Mouse (Mus musculus) CH12.LX (cell line): ENCODE measurements around the gene Ap1m2. TPM values are rescaled to one million over a fixed set of nuclear protein-coding genes. Genes with fewer than 3 reads are reported as not detected.

ENCODE experiments used
- DNase-seq: peaks from one replicate; pipeline ENCODE4 v3.0.0-alpha.2; 2013; ENCODE audit errors: extremely low read depth
- H3K27ac ChIP-seq: 2 replicates; pipeline ENCODE4 v1.5.1; 2012; ENCODE audit warnings: low read depth, mild to moderate bottlenecking, control low read depth, moderate library complexity; ENCODE audit not compliant: insufficient read depth
- H3K27me3 ChIP-seq: replicated peaks from 2 replicates; pipeline ENCODE3; 2012; ENCODE audit warnings: inconsistent platforms
- H3K36me3 ChIP-seq, 2 experiments: replicated peaks in 1 of 2; 2 replicates each; pipeline versions ENCODE3 to v1.6.1; 2012; ENCODE audit warnings: inconsistent platforms in 1 of 2, low read length in 1 of 2, mild to moderate bottlenecking in 1 of 2, mixed read lengths in 1 of 2, moderate library complexity in 1 of 2; ENCODE audit not compliant: control insufficient read depth in 1 of 2, insufficient read depth in 1 of 2
- H3K4me1 ChIP-seq, 2 experiments: 2 replicates each; pipeline ENCODE4 v1.6.1; 2012; ENCODE audit warnings: inconsistent platforms in 1 of 2, moderate library complexity in 1 of 2; ENCODE audit not compliant: insufficient read depth in 2 of 2, control insufficient read depth in 1 of 2
- H3K4me2 ChIP-seq: 2 replicates; pipeline ENCODE4 v1.6.1; 2012; ENCODE audit warnings: low read depth, mild to moderate bottlenecking, control low read depth; ENCODE audit not compliant: poor library complexity, insufficient read depth, severe bottlenecking
- H3K4me3 ChIP-seq, 3 experiments: fragments of 150-350 bp in 1 of 3; sonication (generic) in 1 of 3; replicated peaks in 1 of 3; 2 replicates each; pipeline versions ENCODE3 to v1.5.1; 2011 to 2012; ENCODE audit warnings: low read depth in 2 of 3, low read length in 2 of 3, mild to moderate bottlenecking in 2 of 3, moderate library complexity in 2 of 3, control low read depth in 1 of 3, improper control_type of control experiment in 1 of 3, inconsistent platforms in 1 of 3, mixed read lengths in 1 of 3; ENCODE audit not compliant: poor library complexity in 1 of 3
- H3K79me2 ChIP-seq: replicated peaks from 2 replicates; pipeline ENCODE4 v1.6.1; 2012; ENCODE audit warnings: mild to moderate bottlenecking, moderate library complexity; ENCODE audit not compliant: control insufficient read depth, poor library complexity, insufficient read depth, severe bottlenecking; ENCODE audit errors: extremely low read depth
- H3K9ac ChIP-seq: 2 replicates; pipeline ENCODE4 v1.6.1; 2012; ENCODE audit warnings: low read depth, mild to moderate bottlenecking, control low read depth, moderate library complexity; ENCODE audit not compliant: insufficient read depth
- H3K9me3 ChIP-seq: replicated peaks from 2 replicates; pipeline ENCODE3; 2012; ENCODE audit warnings: low read length, inconsistent platforms, mixed read lengths
- BHLHE40 ChIP-seq: IDR thresholded peaks from 2 replicates; pipeline ENCODE4 v1.6.1; 2011; ENCODE audit warnings: mild to moderate bottlenecking, low read depth, low read length, improper control_type of control experiment
- CHD1 ChIP-seq: IDR thresholded peaks from 2 replicates; pipeline ENCODE4 v1.6.1; 2012; ENCODE audit warnings: low read depth, low read length, improper control_type of control experiment, inconsistent platforms
- CHD2 ChIP-seq: IDR thresholded peaks from 2 replicates; pipeline ENCODE4 v1.6.1; 2011; ENCODE audit warnings: low read length, improper control_type of control experiment
- CTCF ChIP-seq, 2 experiments: IDR thresholded peaks in 1 of 2; conservative IDR thresholded peaks in 1 of 2; 2 replicates each; pipeline ENCODE4 v1.5.1; 2011 to 2012; ENCODE audit warnings: low read depth in 2 of 2, low read length in 2 of 2, improper control_type of control experiment in 1 of 2, inconsistent platforms in 1 of 2, mild to moderate bottlenecking in 1 of 2, moderate library complexity in 1 of 2
- E2F4 ChIP-seq: IDR thresholded peaks from 2 replicates; pipeline ENCODE4 v1.6.1; 2011; ENCODE audit warnings: low read depth, low read length, improper control_type of control experiment; ENCODE audit not compliant: insufficient replicate concordance
- ELF1 ChIP-seq: IDR thresholded peaks from 2 replicates; pipeline ENCODE4 v1.6.1; 2014; ENCODE audit warnings: low read depth, mild to moderate bottlenecking, inconsistent platforms, low read length, improper control_type of control experiment
- EP300 ChIP-seq: IDR thresholded peaks from 2 replicates; pipeline ENCODE4 v1.6.1; 2011; ENCODE audit warnings: low read length, improper control_type of control experiment
- ETS1 ChIP-seq: conservative IDR thresholded peaks from 2 replicates; pipeline ENCODE4 v1.6.1; 2012; ENCODE audit warnings: low read depth, mild to moderate bottlenecking, inconsistent platforms, low read length, improper control_type of control experiment, moderate library complexity
- GABPA ChIP-seq: IDR thresholded peaks from 2 replicates; pipeline ENCODE4 v1.6.1; 2012; ENCODE audit warnings: low read depth, low read length, improper control_type of control experiment, inconsistent platforms; ENCODE audit not compliant: insufficient replicate concordance
- HCFC1 ChIP-seq: IDR thresholded peaks from 2 replicates; pipeline ENCODE4 v1.6.1; 2012; ENCODE audit warnings: low read depth, mild to moderate bottlenecking, inconsistent platforms, low read length, improper control_type of control experiment
- IRF4 ChIP-seq: IDR thresholded peaks from 2 replicates; pipeline ENCODE4 v1.6.1; 2014; ENCODE audit warnings: low read depth, mild to moderate bottlenecking, inconsistent platforms, low read length, improper control_type of control experiment
- JUN ChIP-seq: IDR thresholded peaks from 2 replicates; pipeline ENCODE4 v1.6.1; 2011; ENCODE audit warnings: low read depth, mild to moderate bottlenecking, low read length, improper control_type of control experiment, moderate library complexity; ENCODE audit not compliant: insufficient read depth
- JUND ChIP-seq: conservative IDR thresholded peaks from 2 replicates; pipeline ENCODE4 v1.6.1; 2011; ENCODE audit warnings: low read depth, low read length, improper control_type of control experiment
- KAT2A ChIP-seq: IDR thresholded peaks from 2 replicates; pipeline ENCODE4 v1.6.1; 2012; ENCODE audit warnings: low read length, improper control_type of control experiment, inconsistent platforms; ENCODE audit not compliant: insufficient replicate concordance
- MAFK ChIP-seq: IDR thresholded peaks from 2 replicates; pipeline ENCODE4 v1.6.1; 2011; ENCODE audit warnings: low read length, improper control_type of control experiment; ENCODE audit not compliant: insufficient replicate concordance
- MAX ChIP-seq: IDR thresholded peaks from 2 replicates; pipeline ENCODE4 v1.6.1; 2011; ENCODE audit warnings: low read length, improper control_type of control experiment
- MAZ ChIP-seq: IDR thresholded peaks from 2 replicates; pipeline ENCODE4 v1.6.1; 2012; ENCODE audit warnings: low read depth, mild to moderate bottlenecking, inconsistent platforms, low read length, improper control_type of control experiment, moderate library complexity
- MEF2A ChIP-seq: IDR thresholded peaks from 2 replicates; pipeline ENCODE4 v1.6.1; 2014; ENCODE audit warnings: low read depth, mild to moderate bottlenecking, inconsistent platforms, low read length, improper control_type of control experiment, borderline replicate concordance
- MXI1 ChIP-seq: IDR thresholded peaks from 2 replicates; pipeline ENCODE4 v1.6.1; 2011; ENCODE audit warnings: mild to moderate bottlenecking, low read depth, low read length, improper control_type of control experiment
- MYC ChIP-seq: IDR thresholded peaks from 2 replicates; pipeline ENCODE4 v1.6.1; 2011; ENCODE audit warnings: low read depth, mild to moderate bottlenecking, improper control_type of control experiment, low read length
- NELFE ChIP-seq: IDR thresholded peaks from 2 replicates; pipeline ENCODE4 v1.6.1; 2011; ENCODE audit warnings: low read depth, low read length, improper control_type of control experiment
- NRF1 ChIP-seq: IDR thresholded peaks from 2 replicates; pipeline ENCODE4 v1.6.1; 2014; ENCODE audit warnings: low read depth, mild to moderate bottlenecking, inconsistent platforms, low read length, improper control_type of control experiment, moderate library complexity
- PAX5 ChIP-seq: IDR thresholded peaks from 2 replicates; pipeline ENCODE4 v1.6.1; 2012; ENCODE audit warnings: low read length, inconsistent platforms, mixed read lengths
- POLR2A ChIP-seq: IDR thresholded peaks from 2 replicates; pipeline ENCODE4 v1.6.1; 2011; ENCODE audit warnings: low read depth, mild to moderate bottlenecking, improper control_type of control experiment, low read length
- POLR2AphosphoS2 ChIP-seq: IDR thresholded peaks from 2 replicates; pipeline ENCODE4 v1.6.1; 2011; ENCODE audit warnings: low read depth, low read length, improper control_type of control experiment
- RAD21 ChIP-seq: IDR thresholded peaks from 2 replicates; pipeline ENCODE4 v1.6.1; 2011; ENCODE audit warnings: low read depth, mild to moderate bottlenecking, low read length, improper control_type of control experiment, moderate library complexity
- RCOR1 ChIP-seq: conservative IDR thresholded peaks from 2 replicates; pipeline ENCODE4 v1.6.1; 2012; ENCODE audit warnings: low read depth, mild to moderate bottlenecking, inconsistent platforms, low read length, improper control_type of control experiment
- SIN3A ChIP-seq: IDR thresholded peaks from 2 replicates; pipeline ENCODE4 v1.6.1; 2012; ENCODE audit warnings: low read length, improper control_type of control experiment, inconsistent platforms
- SMC3 ChIP-seq: IDR thresholded peaks from 2 replicates; pipeline ENCODE4 v1.6.1; 2011; ENCODE audit warnings: low read depth, low read length, improper control_type of control experiment
- TBP ChIP-seq: conservative IDR thresholded peaks from 2 replicates; pipeline ENCODE4 v1.6.1; 2011; ENCODE audit warnings: low read depth, low read length, improper control_type of control experiment
- TCF12 ChIP-seq: IDR thresholded peaks from 2 replicates; pipeline ENCODE4 v1.6.1; 2014; ENCODE audit warnings: low read depth, mild to moderate bottlenecking, inconsistent platforms, low read length, improper control_type of control experiment
- UBTF ChIP-seq: IDR thresholded peaks from 2 replicates; pipeline ENCODE4 v1.6.1; 2012; ENCODE audit warnings: low read depth, mild to moderate bottlenecking, inconsistent platforms, low read length, improper control_type of control experiment, moderate library complexity
- USF1 ChIP-seq: IDR thresholded peaks from 2 replicates; pipeline ENCODE4 v1.6.1; 2014; ENCODE audit warnings: low read depth, mild to moderate bottlenecking, inconsistent platforms, low read length, improper control_type of control experiment
- USF2 ChIP-seq: conservative IDR thresholded peaks from 2 replicates; pipeline ENCODE4 v1.6.1; 2011; ENCODE audit warnings: low read depth, low read length, improper control_type of control experiment
- ZC3H11A ChIP-seq: IDR thresholded peaks from 2 replicates; pipeline ENCODE4 v1.6.1; 2012; ENCODE audit warnings: low read depth, mild to moderate bottlenecking, inconsistent platforms, low read length, improper control_type of control experiment
- ZKSCAN1 ChIP-seq: IDR thresholded peaks from 2 replicates; pipeline ENCODE4 v1.6.1; 2012; ENCODE audit warnings: low read depth, inconsistent platforms, low read length, improper control_type of control experiment, borderline replicate concordance
- ZMIZ1 ChIP-seq: IDR thresholded peaks from 2 replicates; pipeline ENCODE4 v1.6.1; 2012; ENCODE audit warnings: low read depth, mild to moderate bottlenecking, inconsistent platforms, low read length, improper control_type of control experiment
- ZNF384 ChIP-seq: IDR thresholded peaks from 2 replicates; pipeline ENCODE4 v1.6.1; 2012; ENCODE audit warnings: low read depth, low read length, improper control_type of control experiment, inconsistent platforms
- dilution Hi-C: fragments of 300-500 bp; cut with MboI; formaldehyde crosslinking; loops from 2 replicates; pipeline ENCODE4 v1.14.3; 2020; ENCODE audit warnings: low sequenced_read_pairs; ENCODE audit not compliant: extremely low pct_unique_long_range_greater_than_20kb, extremely low pct_ligation_motif_present
- in situ Hi-C: fragments of 300-500 bp; cut with MboI; formaldehyde crosslinking; loops from 3 replicates; pipeline ENCODE4 v1.14.3; 2019; ENCODE audit warnings: low sequenced_read_pairs, low pct_ligation_motif_present, low pct_unique_long_range_greater_than_20kb, mixed read lengths
- polyA plus RNA-seq: library from polyadenylated mRNA; unstranded; fragments of >175 nt; gene quantifications from 2 replicates; pipeline ENCODE4 v1.2.1, GENCODE M21; 2012; ENCODE audit warnings: low read depth; ENCODE audit not compliant: insufficient read length
- total RNA-seq, 2 experiments: library from RNA; depleted of rRNA; stranded (reverse); fragments of 300-350 nt in 1 of 2; fragments of >200 nt in 1 of 2; gene quantifications; 2 replicates each; pipeline ENCODE4 v1.2.3; 2012 to 2014

Ap1m2 gene
- total and polyA plus RNA-seq, 3 experiments: 0.51 to 2.6 (median 0.51) TPM

DNA sequence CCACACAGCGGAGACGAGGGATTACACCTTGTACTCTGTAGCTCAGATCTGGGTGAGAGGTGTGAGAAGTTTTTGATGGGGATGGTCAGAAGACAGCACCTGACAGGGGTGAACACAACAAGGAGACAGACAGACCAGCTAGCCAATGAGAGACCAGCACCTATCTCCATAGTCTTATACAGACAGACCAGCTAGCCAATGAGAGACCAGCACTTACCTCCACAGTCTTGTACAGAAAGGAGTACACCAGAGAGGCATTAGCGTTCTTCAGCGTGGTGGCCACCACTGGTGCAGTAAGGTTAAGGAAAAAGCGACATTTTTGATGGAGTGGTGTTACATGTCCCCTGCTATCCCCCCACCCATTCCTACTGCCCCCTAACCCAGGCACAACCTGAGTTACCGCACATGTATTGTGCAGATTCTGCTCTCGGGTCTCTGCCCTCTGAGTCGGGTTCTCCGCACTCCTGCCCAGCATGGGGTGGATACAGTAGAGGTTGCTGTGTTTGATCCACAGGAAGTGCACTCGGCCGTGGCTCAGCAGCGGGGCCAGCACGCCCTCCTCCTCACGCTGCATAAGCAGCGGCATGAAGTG lies 2.9 kb downstream of the Ap1m2 start:
- peak; percentile 81 for DNase-seq
- dilution Hi-C loops: no loop called here
- H3K4me2 ChIP-seq: peak overlapping the region; percentile 73
- in situ Hi-C loops: no loop called here
- no peaks in the 10 kb centered on the region for H3K27me3 ChIP-seq
- no peaks in the 10 kb centered on the region for H3K79me2 ChIP-seq
- TF ChIP-seq POLR2AphosphoS2: peak; percentile 44; the same call in 1 of the 2 replicates
- TF ChIP-seq KAT2A: 0 out of 2 replicates have a peak, but pooled peaks have one; percentile 54
- no peak for TF ChIP-seq EP300
- TF ChIP-seq SIN3A: peak; percentile 74
- TF ChIP-seq MXI1: peak; percentile 83
- TF ChIP-seq ZC3H11A: no peak
- peak; percentile 56 for TF ChIP-seq NELFE
- no peak for TF ChIP-seq ZNF384
- no peak for TF ChIP-seq E2F4
- no peak for TF ChIP-seq CTCF (conservative IDR thresholded peaks at IDR 0.05 in 1 of 2, IDR thresholded peaks at IDR 0.05 in 1 of 2; ENCODE audit: low read depth in 2 of 2, low read length in 2 of 2)
- TF ChIP-seq JUN: no peak
- no peak; the same call in none of the 2 replicates for TF ChIP-seq MAZ
- TF ChIP-seq CHD2: peak; percentile 96
- no peak for TF ChIP-seq IRF4
- peak; percentile 65; the same call in 1 of the 2 replicates for TF ChIP-seq MAX
- peak; percentile 75 for TF ChIP-seq MYC
- TF ChIP-seq ZKSCAN1: no peak
- TF ChIP-seq MAFK: no peak
- peak; percentile 73 for TF ChIP-seq ZMIZ1
- 0 out of 2 replicates have a peak, but pooled peaks have one; percentile 49 for TF ChIP-seq RCOR1
- no peak for TF ChIP-seq USF2
- TF ChIP-seq TBP: peak; percentile 77
- TF ChIP-seq SMC3: no peak
- no peak for TF ChIP-seq GABPA
- 0 out of 2 replicates have a peak, but pooled peaks have one; percentile 4 for TF ChIP-seq USF1
- TF ChIP-seq PAX5: no peak
- TF ChIP-seq JUND: no peak
- no peak for TF ChIP-seq CHD1
- peak; percentile 33; the same call in 1 of the 2 replicates for TF ChIP-seq HCFC1
- peak; percentile 55 for TF ChIP-seq POLR2A
- TF ChIP-seq BHLHE40: peak; percentile 52
- TF ChIP-seq RAD21: no peak
- TF ChIP-seq MEF2A: no peak
- TF ChIP-seq UBTF: no peak
- TF ChIP-seq ELF1: no peak
- TF ChIP-seq NRF1: 0 out of 2 replicates have a peak, but pooled peaks have one; percentile 33
- TF ChIP-seq TCF12: peak; percentile 54; the same call in 1 of the 2 replicates
- no peak; the same call in 1 of the 2 replicates for TF ChIP-seq ETS1
- TF ChIP-seq, all 38 proteins: peak for 17
- H3K4me3 ChIP-seq: peak overlapping the region in 2 of 3 experiments; percentile 43 to 48
- H3K27ac ChIP-seq: peak overlapping the region; percentile 10; the same call in 1 of the 2 replicates
- H3K9ac ChIP-seq: peak overlapping the region; percentile 20
- peaks cover 8 to 19% of the 10 kb centered on the region in 2 experiments for H3K4me1 ChIP-seq
- no peaks in the 10 kb centered on the region for H3K36me3 ChIP-seq
- H3K9me3 ChIP-seq: no peaks in the 10 kb centered on the region
